Mouse (Mus musculus): ENCODE measurements around the gene Myl4. TPM values are rescaled to one million over a fixed set of nuclear protein-coding genes. Genes with fewer than 3 reads are reported as not detected.

Gene Myl4
- polyA plus RNA-seq, 1 experiment from 2014 or later: 1.2 TPM

DNA sequence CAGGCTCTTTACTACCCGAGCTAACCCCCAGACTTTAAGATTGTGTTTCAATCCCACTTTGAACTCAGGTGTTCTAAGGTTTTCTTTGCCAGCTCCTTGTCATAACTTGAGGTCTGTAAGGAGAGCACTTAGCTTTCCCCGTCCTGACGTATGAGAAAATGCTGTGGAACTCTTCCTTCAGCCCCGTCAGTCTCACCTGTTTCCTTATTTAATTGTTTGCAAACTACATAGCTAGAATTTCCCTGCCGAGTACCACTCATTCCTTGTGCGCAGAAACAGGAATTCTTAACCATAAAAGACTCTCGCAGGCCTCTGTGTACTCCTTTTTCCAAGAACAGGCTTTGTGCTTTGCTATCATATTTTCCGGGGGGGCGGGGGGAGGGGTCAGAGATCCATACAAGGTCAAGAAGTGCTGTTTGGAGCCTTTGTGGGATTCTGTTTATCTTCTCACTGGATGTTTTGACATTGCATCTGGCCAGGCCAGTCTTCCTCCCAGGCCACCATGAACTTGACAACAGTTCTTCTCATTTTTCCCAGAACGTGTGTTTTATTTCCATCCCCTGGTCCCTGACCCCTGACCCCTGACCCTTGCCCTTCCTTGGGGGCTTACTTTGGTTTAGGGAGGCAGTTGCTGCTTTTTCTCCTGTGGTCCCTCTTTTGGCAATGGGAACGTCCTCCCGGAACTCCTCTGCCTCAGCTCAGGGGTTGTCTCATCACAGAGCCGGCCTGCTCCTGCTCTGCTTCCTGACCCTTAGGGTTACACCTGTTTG lies 41.8 kb downstream of the Myl4 start:
- no peaks in the 10 kb centered on the region for H3K36me3 ChIP-seq
- 70% methylated on average over 13 of the region's 13 CpGs for WGBS
- no peak overlapping the region for H3K4me3 ChIP-seq
- DNase-seq (ENCODE audit: low spot score): peak; percentile 35
- 0 out of 2 replicates have a peak, but pooled peaks cover 7% of the 10 kb centered on the region for H3K4me1 ChIP-seq (replicated peaks)
- no peaks in the 10 kb centered on the region; the same call in 1 of the 2 replicates for H3K27me3 ChIP-seq (ENCODE audit: insufficient read depth, poor library complexity, severe bottlenecking)
- peaks cover 12% of the 10 kb centered on the region; the same call in 1 of the 2 replicates for H3K9me3 ChIP-seq
- H3K27ac ChIP-seq: no peak overlapping the region

- no peak for DNase-seq (ENCODE audit: low spot score)
- Histone ChIP-seq H3K27ac (no peak overlapping the region), H3K4me1 (replicated peaks) (0 out of 2 replicates have a peak, but pooled peaks cover 7% of the 10 kb centered on the region), H3K36me3 (no peaks in the 10 kb centered on the region), H3K9me3 (no peaks in the 10 kb centered on the region), H3K4me3 (no peak overlapping the region), H3K27me3 (ENCODE audit: insufficient read depth, poor library complexity, severe bottlenecking) (no peaks in the 10 kb centered on the region)
- WGBS: 77% methylated on average over 10 of the region's 10 CpGs
Measured at GRCm38 (mm10) chr11:104596365-104596764, 45.9 kb downstream of the Myl4 start.

- 91% methylated on average over 13 of the region's 13 CpGs for WGBS
- Histone ChIP-seq H3K27ac (no peak overlapping the region), H3K4me1 (replicated peaks) (no peaks in the 10 kb centered on the region), H3K4me3 (no peak overlapping the region), H3K36me3 (no peaks in the 10 kb centered on the region), H3K27me3 (ENCODE audit: insufficient read depth, poor library complexity, severe bottlenecking) (peaks cover 1% of the 10 kb centered on the region; the same call in 1 of the 2 replicates), H3K9me3 (no peaks in the 10 kb centered on the region)
- no peak for DNase-seq (ENCODE audit: low spot score)
Measured at GRCm38 (mm10) chr11:104599265-104599945, 48.9 kb downstream of the Myl4 start.

GRCm38 (mm10) chr11:104600675-104601074 lies 50.2 kb downstream of the Myl4 start:
- no peak for DNase-seq (ENCODE audit: low spot score)
- Histone ChIP-seq H3K36me3 (no peaks in the 10 kb centered on the region), H3K27ac (no peak overlapping the region), H3K27me3 (ENCODE audit: insufficient read depth, poor library complexity, severe bottlenecking) (peaks cover 14% of the 10 kb centered on the region), H3K4me1 (replicated peaks) (no peaks in the 10 kb centered on the region), H3K4me3 (no peak overlapping the region), H3K9me3 (no peaks in the 10 kb centered on the region)
- WGBS: 41% methylated on average over 4 of the region's 4 CpGs

GRCm38 (mm10) chr11:104604192-104604591 lies 53.7 kb downstream of the Myl4 start:
- no peak for DNase-seq (ENCODE audit: low spot score)
- Histone ChIP-seq H3K9me3 (no peaks in the 10 kb centered on the region), H3K4me1 (replicated peaks) (peaks cover 14% of the 10 kb centered on the region), H3K27me3 (ENCODE audit: insufficient read depth, poor library complexity, severe bottlenecking) (peaks cover 48% of the 10 kb centered on the region), H3K27ac (no peak overlapping the region), H3K4me3 (no peak overlapping the region), H3K36me3 (no peaks in the 10 kb centered on the region)
- WGBS: 46% methylated on average over 6 of the region's 6 CpGs

GRCm38 (mm10) chr11:104607491-104608245 lies 57.2 kb downstream of the Myl4 start, which contains the start of gene Itgb3:
Gene Itgb3 (plus strand): TSS chr11:104608000.
- H3K9me3 ChIP-seq: no peaks in the 10 kb centered on the region
- 1% methylated on average over 51 of the region's 51 CpGs for WGBS
- peak within 1 kb of the TSS; percentile 79 for H3K27ac ChIP-seq
- no peaks in the 10 kb centered on the region for H3K36me3 ChIP-seq
- peak within 1 kb of the TSS; percentile 70 for H3K4me3 ChIP-seq
- peaks cover 76% of the 10 kb centered on the region for H3K27me3 ChIP-seq (ENCODE audit: insufficient read depth, poor library complexity, severe bottlenecking)
- DNase-seq (ENCODE audit: low spot score): peak; percentile 80
- H3K4me1 ChIP-seq (replicated peaks): peaks cover 14% of the 10 kb centered on the region

GRCm38 (mm10) chr11:104608249-104608920 lies 57.9 kb downstream of the Myl4 start:
- Histone ChIP-seq H3K4me1 (replicated peaks) (peaks cover 14% of the 10 kb centered on the region), H3K36me3 (no peaks in the 10 kb centered on the region), H3K27ac (peak overlapping the region; percentile 79), H3K9me3 (no peaks in the 10 kb centered on the region), H3K4me3 (peak overlapping the region; percentile 70), H3K27me3 (ENCODE audit: insufficient read depth, poor library complexity, severe bottlenecking) (peaks cover 76% of the 10 kb centered on the region)
- 2% methylated on average over 23 of the region's 23 CpGs for WGBS
- DNase-seq (ENCODE audit: low spot score): no peak

DNA sequence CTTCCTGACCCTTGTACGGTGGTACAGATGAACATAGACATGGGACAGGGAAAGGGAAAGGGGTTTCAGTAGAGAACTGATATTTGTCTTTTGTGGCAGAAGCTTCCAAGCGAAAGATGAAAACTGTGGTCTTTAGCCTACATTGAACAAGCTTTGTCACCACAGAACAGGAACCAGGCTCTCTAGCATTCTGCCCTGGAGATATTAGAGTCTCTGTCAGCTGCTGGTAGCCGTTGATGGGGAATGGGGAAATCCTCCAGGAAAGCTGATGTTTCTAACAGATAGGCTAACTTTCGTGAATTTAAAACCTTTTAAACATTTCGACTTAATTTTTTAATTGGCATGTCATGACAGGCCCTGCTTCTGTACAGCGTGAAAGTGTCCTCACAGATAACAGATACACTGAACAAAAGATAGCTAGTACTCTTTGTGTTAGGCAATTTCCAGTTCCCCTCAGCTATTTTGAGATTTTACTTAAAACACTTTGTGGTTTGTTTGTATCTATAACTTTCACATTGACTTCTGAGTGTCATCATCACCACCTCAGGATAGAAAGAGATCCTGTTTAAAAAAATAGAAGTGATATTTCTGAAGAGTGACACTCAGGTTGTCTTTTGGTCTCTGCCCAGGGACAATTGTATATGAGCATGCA lies 58.7 kb downstream of the Myl4 start:
- WGBS: 73% methylated on average over 6 of the region's 6 CpGs
- peaks cover 14% of the 10 kb centered on the region for H3K4me1 ChIP-seq (replicated peaks)

GRCm38 (mm10) chr11:104609733-104610132 lies 59.3 kb downstream of the Myl4 start:
- WGBS: 54% methylated on average over 4 of the region's 4 CpGs
- peaks cover 71% of the 10 kb centered on the region for H3K27me3 ChIP-seq (ENCODE audit: insufficient read depth, poor library complexity, severe bottlenecking)
- DNase-seq (ENCODE audit: low spot score): no peak
- no peak overlapping the region for H3K4me3 ChIP-seq
- no peaks in the 10 kb centered on the region for H3K9me3 ChIP-seq
- H3K27ac ChIP-seq: no peak overlapping the region
- no peaks in the 10 kb centered on the region for H3K36me3 ChIP-seq
- H3K4me1 ChIP-seq (replicated peaks): peaks cover 14% of the 10 kb centered on the region

More for the DNA sequence above, 58.7 kb downstream of the Myl4 start:
- H3K36me3 ChIP-seq: no peaks in the 10 kb centered on the region
- no peak overlapping the region for H3K4me3 ChIP-seq
- DNase-seq (ENCODE audit: low spot score): no peak
- no peak overlapping the region for H3K27ac ChIP-seq
- peaks cover 76% of the 10 kb centered on the region for H3K27me3 ChIP-seq (ENCODE audit: insufficient read depth, poor library complexity, severe bottlenecking)
- no peaks in the 10 kb centered on the region for H3K9me3 ChIP-seq

- Histone ChIP-seq H3K9me3 (no peaks in the 10 kb centered on the region), H3K4me3 (no peak overlapping the region), H3K27ac (no peak overlapping the region), H3K27me3 (ENCODE audit: insufficient read depth, poor library complexity, severe bottlenecking) (peaks cover 52% of the 10 kb centered on the region), H3K36me3 (no peaks in the 10 kb centered on the region), H3K4me1 (replicated peaks) (peaks cover 14% of the 10 kb centered on the region)
- WGBS: 50% methylated on average over 4 of the region's 4 CpGs
- no peak for DNase-seq (ENCODE audit: low spot score)
Measured at GRCm38 (mm10) chr11:104611579-104612151, 61.2 kb downstream of the Myl4 start.

- WGBS: 83% methylated on average over 10 of the region's 10 CpGs
- H3K4me3 ChIP-seq: no peak overlapping the region
- no peaks in the 10 kb centered on the region for H3K9me3 ChIP-seq
- DNase-seq (ENCODE audit: low spot score): no peak
- H3K36me3 ChIP-seq: no peaks in the 10 kb centered on the region
- no peak overlapping the region for H3K27ac ChIP-seq
- peaks cover 14% of the 10 kb centered on the region for H3K4me1 ChIP-seq (replicated peaks)
- peaks cover 34% of the 10 kb centered on the region for H3K27me3 ChIP-seq (ENCODE audit: insufficient read depth, poor library complexity, severe bottlenecking)
Measured at GRCm38 (mm10) chr11:104613551-104613950, 63.1 kb downstream of the Myl4 start.

All from hindbrain, embryonic 10.5 days (tissue).